Mouse (Mus musculus): ENCODE data around the gene Pltp.

Gene Pltp

DNA sequence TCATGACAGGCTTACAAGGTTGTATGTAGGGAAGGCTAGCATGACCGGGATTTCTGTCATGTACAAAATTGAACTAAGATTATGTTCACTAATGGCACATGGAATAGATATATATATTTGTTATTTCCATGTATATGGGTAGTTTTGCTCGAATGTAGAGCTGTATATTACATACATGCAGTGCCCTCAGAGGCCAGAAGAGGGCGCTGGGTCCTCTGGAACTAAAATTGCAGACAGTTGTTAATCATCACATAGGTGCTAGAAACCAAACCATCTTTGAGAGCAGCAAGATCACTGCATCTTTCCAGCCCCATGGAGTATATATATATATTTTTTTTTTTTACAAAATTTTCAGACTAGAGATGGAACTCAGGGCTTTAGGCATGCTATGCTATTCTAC lies 11.7 kb downstream of the Pltp start:
- peak in 1 of 2 experiments; percentile 53 for DNase-seq

DNA sequence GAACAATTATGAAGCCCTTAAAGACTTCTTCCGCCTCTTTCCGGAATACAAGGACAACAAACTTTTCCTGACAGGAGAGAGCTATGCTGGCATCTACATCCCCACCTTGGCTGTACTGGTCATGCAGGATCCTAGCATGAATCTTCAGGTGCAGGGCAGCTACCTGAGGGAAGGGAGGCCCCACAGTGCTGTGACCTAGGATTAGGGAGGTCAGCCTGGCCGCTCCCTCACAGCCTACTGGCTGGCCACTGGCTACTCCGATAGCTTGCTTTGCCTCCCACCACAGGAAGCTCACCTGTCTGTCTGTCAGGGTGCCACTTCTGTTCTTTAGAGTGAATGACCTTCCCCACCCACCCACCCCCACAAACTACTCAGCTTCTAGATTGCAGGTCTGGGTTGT lies 22.3 kb downstream of the Pltp start:
- no peak for DNase-seq

DNA sequence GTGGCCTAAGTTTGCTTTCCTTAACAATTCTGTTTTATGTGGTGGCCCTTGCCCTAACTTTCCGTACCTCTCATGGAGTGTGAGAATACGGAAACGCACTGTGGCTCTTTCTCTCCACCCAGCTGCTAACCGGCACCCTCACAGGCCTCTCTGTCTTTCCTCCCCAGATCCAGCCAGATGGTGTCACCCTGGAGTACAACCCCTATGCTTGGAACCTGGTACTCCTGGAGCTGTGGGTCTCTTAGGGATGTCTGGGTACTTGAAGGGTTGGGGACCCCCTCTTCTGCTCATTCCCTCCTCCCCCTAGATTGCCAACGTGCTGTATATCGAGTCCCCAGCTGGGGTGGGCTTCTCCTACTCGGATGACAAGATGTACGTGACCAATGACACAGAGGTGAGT lies 23.0 kb downstream of the Pltp start:
- peak in 1 of 2 experiments; percentile 40 for DNase-seq

DNA sequence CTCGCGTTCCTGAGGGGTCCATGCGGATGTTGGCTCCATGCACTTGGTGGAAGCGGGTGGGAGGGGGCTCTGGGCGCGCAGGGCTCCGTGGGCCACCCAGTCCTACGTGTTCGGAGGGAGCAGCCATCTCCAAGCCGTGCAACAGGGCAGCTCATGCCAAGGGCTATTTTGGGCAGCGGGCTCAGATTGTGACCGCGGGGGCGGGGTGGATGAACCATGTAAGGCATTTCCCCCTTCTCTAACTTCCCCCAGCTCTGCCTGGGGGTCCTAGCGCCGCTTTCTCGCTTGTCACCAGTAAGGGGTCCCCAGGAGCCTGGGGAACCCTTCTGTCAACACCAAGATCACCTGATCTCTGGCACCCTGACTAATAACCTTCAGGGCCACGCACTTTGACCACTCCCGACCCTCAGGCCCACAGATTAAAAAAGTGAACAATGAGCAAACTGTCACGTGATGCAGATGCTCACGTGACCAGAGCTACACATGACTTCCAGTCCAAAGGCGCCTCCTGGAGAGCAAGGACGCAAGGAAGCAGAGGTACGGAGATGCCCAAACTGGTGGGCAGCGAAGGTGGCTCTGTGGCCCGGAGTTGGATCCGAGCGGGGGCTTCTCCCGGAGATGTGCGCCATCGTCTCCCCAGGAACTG lies 24.1 kb downstream of the Pltp start, which contains the start of gene Neurl2:
Neurl2 (minus strand) TSS at position 143 of the 646 bp plus-strand sequence.
- peak; percentile 93 for DNase-seq

DNA sequence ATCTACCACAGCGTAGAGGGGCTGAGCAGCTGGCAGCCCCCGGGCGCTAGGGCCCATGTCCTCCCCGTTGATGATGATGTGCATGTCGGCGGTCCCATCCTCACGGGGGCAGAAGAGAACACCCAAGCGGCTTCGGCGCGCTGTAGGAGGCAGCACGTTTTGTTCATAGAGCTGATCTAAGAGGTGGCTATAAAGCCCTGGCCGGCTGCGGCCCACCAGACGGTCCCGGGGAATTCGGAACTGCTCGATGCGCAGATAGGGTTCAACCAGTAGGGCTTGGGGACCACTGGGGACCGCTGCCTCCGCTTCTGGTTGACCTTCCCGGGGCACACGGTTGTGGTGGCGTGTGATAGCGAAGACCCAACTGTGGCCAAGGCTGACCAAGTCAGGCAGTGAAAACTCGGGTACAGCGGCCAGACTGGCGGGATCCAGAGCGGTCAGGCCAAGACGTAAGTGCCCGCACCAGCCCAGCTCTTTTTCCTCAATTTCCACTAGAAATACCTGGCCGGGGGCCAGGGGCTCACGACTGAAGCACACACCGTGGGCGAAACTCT lies 24.7 kb downstream of the Pltp start, which contains the start of gene Ctsa:
Ctsa (plus strand) TSS at position 126 of the 554 bp plus-strand sequence.
- DNase-seq: peak; percentile 77 to 80

DNA sequence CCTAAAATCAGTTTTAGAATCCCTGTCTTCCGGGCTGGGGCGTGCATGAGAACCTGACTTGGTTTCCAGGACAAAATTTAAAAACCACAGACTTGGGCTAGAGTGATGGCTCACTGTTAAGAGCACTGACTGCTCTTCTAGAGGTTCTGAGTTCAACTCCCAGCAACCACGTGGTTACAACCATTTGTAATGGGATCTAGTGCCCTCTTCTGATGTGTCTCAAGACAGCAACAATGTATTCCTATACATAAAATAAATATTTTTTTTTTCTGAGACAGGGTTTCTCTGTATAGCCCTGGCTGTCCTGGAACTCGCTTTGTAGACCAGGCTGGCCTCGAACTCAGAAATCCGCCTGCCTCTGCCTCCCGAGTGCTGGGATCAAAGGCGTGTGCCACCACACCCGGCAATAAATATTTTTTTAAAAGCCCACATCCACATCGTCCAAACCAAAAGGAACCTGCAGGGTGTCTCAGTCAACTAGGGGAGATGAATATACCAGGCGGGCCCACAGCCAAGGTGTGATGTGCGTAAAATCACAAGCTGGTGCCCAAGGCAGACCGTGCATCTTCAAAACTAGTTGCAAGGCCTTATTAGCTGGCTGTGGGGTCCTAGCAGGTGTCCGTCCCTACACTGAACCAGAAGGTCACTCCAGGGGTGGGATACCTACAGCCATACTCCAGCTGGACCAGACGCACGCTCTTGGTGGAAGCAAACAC lies 25.3 kb downstream of the Pltp start:
- DNase-seq: peak; percentile 59 to 73

DNA sequence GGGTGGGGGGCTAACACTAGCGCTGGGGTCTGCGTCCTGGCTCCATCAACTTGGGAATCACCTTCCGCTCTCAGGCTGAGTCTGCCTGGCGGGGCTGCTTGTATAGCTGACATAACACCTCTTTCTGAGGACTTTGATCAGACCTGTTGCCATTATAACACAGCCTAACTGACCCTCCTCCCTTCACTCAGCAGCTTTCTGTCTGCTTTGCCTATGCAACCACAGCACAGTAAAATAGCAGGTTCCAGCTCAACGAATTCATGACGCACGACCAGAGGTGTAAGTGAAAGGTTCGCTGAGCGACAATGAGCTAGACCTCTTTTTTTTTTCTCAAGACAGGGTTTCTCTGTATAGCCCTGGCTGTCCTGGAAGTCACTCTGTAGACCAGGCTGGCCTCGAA lies 26.5 kb downstream of the Pltp start:
- DNase-seq: no peak

DNA sequence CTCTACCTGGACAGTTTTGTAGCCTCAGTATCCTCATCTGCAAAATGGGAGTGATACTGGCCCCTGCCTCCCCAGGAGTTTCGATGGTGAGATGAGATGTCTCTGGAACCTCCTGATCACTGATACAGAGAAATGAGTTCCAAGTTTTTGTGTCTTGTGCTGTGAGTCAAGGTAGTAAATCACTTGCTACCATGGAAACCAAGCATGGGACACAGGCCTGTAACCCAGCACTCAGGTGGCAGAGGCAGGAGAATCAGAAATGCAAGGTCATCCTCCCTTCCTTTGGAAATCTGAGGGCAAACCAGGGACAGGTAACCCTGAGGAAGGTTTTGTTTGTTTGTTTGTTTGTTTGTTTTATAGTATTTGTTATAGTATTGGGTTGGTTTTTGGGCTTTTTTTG lies 28.4 kb downstream of the Pltp start:
- no peak for DNase-seq

DNA sequence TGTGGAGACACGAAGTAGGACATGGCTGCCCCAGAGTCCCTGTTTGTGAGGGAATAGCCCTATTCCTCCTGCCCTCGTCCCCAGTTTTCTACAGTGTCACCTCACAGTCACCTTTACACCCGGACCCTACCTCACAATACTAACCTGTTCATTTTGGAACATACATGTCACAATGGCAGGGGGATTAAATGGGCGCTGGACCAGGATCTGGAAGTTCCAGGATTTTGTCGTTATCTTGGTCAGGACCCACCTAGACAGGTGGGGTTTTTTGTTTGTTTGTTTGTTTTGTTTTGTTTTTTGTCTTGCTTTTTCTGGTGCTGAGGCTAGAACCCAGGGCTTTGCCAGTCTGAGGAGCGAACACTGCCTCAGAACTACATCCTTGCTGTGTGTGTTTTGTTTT lies 29.1 kb downstream of the Pltp start, which contains the start of gene Spata25:
Spata25 (minus strand) TSS at position 101 of the 400 bp plus-strand sequence.
- no peak for DNase-seq

DNA sequence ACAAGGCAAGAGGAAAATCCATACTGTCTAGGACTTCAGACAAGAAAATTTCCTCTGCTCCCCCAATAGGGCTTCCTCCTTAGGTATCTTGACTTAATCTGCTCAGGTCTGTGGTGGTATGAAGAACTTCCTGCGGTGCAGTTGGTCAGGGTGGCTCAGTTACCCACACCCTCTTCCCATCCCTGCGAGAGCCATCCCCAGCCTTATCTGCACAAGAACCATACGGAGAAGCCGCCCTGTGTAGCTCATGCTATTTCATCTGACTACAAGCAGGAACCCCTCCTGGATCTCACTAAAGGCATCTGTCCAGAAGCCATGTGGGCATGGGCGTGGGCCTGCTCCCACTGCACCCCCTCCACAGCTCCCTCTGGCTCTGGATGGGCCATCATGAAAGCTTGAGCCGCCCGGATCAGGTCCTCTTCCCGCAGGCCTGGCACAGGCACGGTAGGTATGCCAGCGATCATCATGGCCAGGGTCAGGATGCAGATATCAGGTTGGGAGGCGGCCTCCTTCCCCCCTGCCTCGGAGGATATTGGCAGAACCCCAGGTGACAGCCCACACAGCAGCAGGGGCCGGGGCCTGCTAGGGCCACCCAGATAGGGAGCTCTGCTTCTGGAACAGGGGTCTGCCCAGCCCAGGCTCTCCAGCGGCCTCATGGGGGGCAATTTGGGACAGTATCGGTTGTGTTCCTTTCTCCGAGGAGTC lies 30.2 kb downstream of the Pltp start:
- DNase-seq: no peak

DNA sequence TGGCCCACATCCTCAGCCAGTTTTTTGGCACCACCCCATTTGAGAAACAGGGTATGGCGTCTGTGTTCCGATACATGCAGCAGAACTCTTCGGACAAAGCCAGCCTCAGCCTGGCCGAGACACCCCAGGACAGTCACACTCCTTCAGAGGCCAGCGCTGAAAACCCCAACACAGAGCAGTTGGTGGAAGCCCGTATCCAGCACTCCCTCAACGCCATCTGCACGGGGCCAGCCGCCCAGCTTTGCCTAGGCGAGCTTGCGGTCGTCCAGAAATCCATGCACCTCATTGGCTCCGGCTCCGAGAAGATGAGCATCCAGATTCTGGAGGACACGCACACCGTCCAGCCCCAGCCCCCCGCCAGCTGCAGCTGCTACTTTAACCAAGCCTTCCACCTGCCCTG lies 32.0 kb downstream of the Pltp start:
- DNase-seq: no peak

DNA sequence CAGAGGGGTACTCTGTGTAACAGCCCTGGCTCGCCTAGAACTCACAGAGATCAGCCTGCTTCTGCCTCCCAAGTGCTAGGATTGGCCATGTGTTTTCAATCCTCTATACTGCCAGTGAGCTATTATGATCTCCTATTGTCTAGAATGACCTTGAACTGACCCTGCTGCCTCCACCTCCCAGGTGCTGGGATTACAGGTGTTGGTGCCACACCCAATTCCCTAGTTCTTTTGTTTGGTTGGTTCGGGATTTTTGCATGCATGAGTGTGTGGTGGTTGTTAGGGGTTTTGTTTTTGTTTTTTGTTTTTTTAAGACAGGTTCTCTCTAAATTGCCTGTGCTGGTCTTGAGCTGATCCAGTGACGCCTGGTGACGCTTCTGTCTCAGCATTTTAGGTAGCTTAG lies 33.5 kb downstream of the Pltp start:
- DNase-seq: no peak

DNA sequence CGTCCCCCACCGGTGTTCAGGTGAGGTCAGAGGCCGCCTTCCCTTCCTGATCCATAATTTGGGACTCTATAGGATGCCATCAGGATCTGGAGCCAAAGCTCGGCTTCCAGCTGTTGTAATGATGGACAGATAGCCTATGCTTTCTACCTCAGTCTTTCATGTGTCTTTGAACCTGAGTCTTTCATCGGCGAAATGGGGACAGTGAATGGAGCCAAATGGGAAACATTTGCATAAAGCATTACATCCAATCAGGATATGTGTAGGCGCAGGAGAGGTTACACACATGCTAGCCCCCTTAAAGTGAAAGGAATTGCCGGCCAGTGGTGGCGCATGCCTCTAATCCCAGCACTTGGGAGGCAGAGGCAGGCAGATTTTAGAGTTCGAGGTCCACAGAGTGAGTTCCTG lies 34.3 kb downstream of the Pltp start:
- DNase-seq: no peak

DNA sequence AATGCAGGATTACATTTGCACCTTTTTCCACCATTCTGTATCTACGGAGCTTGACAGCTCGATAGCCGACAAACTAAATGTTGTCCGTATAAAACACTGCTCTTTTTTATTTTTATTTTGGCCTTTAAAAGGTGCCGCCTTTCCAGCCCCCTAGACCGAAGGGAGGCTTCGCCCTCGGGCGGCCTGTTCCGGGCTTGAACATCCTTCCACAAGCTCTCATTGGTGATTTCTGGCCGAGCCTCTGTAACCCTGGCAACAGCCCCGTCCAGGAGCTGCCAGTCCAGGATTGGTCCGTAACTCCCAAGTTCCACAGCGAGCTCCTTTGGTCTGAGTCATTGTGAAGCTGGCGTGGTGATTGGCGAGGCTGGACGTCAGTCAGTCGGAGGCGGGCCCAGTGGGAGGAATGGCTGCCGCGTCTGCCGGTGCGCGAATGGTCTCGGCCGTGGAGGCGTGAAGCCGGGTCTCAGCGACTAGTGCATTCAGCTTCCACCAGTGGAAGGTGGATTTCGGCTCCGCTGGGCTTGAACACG lies 34.8 kb downstream of the Pltp start, which contains the start of gene Zswim1:
Zswim1 (plus strand) TSS at position 51 of the 530 bp plus-strand sequence.
- peak; percentile 100 for DNase-seq

DNA sequence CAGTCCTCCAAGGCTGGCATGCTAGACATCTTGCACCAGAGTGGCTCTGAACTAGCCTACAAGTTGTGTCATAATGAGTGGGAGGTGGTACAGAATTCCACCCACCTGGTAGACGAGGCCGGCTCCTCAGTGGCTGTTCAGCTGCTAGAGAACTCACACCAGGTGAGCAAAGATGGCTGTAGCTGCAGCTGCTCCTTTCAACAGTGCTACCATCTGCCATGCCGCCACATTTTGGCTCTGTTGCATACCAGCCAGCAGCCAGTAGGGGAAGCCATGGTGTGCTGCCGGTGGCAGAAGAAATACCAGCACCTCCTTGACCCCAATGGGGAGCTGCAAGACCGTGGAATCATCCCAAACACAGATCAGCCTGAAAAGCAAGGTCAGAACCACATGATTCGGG lies 36.5 kb downstream of the Pltp start:
- DNase-seq: peak; percentile 38 to 48

DNA sequence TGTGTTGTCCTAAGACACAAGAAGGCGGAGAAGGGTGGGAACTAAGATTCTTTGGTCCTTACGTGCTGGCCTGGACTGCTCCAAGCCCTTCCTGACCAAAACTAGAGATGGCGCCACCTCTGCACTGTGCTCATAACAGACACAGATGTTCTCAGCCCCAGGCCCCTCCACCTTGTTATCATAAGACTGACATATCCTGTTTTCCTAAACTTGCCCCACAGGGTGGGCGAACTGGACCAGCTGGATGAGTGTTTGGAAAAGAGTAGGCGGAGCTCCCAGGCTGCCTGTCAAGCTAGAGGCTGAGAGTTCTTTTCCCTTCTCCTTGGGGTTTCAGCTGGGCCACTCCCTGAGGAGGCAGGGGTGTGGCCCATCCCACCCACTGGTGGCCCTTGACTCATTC lies 39.8 kb downstream of the Pltp start:
- no peak for DNase-seq

DNA sequence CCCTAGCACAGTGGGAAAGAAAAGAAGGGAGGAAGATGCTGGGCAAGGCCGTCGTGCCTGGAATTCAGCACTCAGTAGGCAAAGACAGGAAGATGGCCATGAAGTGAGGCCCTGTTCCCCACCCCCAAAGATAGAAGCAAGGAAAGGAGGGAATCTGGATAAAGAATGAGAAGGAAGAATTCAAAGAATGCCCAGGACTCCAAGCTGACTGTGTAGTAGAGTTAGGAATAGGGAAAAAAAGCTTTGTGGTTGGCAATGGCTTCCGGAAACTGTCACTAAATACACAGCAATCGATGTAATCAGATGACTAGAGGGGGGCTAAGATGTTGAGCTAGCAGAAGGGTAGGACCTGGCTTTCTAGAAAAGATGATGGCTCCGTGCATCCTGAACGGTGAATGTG lies 40.3 kb downstream of the Pltp start:
- no peak for DNase-seq

DNA sequence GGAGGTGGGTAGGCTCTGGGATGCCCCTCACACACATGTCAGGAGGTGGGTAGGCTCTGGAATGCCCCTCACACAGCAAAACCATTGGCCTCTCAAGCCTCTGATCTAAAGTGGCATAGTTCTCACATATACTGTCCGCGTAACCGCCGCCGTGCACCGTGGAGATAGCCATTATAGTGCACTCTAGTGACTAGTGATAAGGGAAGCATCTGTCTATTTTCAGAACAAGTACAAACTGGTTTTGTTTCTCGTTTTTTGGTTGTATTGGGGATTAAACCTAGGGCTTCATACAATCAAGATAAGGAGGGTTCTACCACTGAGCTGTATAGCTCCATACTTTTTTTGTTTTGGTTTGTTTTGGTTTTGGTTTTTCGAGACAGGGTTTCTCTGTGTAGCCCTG lies 41.7 kb downstream of the Pltp start:
- DNase-seq: no peak

DNA sequence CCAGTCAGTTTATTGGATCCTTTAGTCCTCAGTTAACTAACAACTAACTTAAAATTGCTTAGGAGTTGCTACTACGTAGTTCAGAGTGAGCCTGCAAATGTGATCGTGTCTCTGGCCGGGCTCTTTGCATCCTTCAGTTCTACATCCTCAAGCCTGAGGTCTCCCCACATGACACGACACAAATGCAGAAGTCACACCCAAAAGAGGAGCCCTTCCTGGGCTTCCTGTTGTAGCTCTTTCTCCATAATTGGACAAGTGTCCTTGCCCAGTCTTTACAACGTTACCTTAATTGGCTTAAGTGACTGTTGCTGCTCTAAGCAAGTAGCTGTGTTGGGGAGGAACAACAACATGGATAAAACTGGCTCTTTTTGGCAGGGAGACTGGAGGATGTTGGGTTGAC lies 42.2 kb downstream of the Pltp start:
- DNase-seq: no peak

DNA sequence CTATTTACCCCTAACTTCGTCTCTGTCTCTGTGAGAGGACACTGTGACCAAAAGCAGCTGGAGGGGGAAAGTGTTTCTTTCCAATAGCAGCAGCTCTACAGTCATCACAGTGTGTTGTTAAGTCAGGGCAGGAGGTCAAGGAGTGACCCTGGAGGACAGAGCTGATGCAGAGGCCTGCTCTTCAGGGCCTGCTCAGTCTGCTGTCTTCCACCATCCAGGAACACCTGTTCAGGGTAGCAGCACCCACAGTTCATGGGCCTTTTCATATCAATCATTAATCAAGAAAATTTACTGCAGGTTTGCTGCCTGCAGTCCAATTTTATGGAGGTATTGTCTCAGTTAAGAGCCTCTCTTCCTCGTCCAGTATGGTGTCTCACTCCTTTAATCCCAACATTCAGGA lies 44.0 kb downstream of the Pltp start:
- no peak for DNase-seq

DNA sequence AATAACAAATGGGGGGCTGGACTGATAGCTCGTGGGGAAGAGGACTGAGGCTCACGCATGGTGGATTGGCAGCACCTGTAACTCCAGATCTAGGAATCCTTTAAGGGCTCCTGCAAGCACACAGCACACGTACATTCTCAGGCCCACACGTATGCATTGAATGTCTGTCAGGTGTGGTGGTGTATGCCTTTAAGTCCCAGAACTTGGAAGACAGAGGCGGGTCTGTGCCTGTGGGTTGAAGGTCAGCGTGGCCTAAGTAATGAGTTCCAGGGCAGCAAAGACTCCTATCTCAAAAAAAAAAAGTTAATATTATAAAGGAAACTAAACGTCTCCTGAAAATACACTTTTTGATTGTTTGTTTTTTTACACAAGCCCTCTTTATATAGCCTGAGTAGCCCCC lies 50.9 kb downstream of the Pltp start:
- no peak for DNase-seq

DNA sequence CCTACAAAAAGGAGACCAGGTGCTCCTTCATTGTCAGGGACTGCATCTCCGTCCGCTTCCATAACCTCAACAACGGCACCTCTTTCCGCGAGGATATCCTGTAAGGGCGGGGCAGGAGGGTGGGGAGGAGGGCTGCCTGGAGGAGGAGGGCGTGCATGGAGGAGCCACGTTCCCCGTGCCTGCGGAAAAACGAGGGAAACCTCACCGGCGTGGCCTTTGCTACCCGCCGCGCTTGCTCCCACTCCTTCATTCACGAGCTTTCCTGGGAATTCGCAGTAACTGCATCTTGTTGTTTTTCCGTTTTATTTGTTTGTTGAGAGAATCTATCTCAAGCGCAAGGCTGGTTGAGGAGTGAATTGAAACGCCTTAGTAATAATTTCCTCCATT lies 52.2 kb downstream of the Pltp start:
- DNase-seq: no peak
